Mouse (Mus musculus) liver, embryonic 12.5 days (tissue): ENCODE measurements at regions not wholly inside any gene's neighbourhood (a gene's known extent, or its start where the extent isn't known, plus 50 kb on each side); places are given as distances from the start of the nearest gene placed in this dataset.
"Not testable (repeated sequence)": the region's sequence is repeated elsewhere in the genome, so short reads cannot be mapped to it uniquely, and the experiment has no call there.

ENCODE experiments used
- ATAC-seq: fragments of 200-750 bp; cut with Nextera tagmentation; 2 replicates; pipeline ENCODE4 v1.8.0; 2017; ENCODE audit warnings: moderate number of reproducible peaks, mild to moderate bottlenecking, moderate library complexity
- H3K27ac ChIP-seq: fragments of 300-500 bp; sonication (generic); 2 replicates; pipeline ENCODE4 v1.5.1; 2016; ENCODE audit warnings: mild to moderate bottlenecking
- H3K27me3 ChIP-seq: fragments of 300-500 bp; sonication (generic); replicated peaks from 2 replicates; pipeline ENCODE4 v1.6.1; 2016; ENCODE audit warnings: mild to moderate bottlenecking, moderate library complexity
- H3K36me3 ChIP-seq: fragments of 300-500 bp; sonication (generic); 2 replicates; pipeline ENCODE4 v1.6.1; 2016; ENCODE audit warnings: mild to moderate bottlenecking, moderate library complexity
- H3K4me1 ChIP-seq: fragments of 300-500 bp; sonication (generic); 2 replicates; pipeline ENCODE4 v1.6.1; 2016
- H3K4me2 ChIP-seq: fragments of 300-500 bp; sonication (generic); 2 replicates; pipeline ENCODE4 v1.6.1; 2016; ENCODE audit warnings: mild to moderate bottlenecking, moderate library complexity
- H3K4me3 ChIP-seq: fragments of 300-500 bp; sonication (generic); 2 replicates; pipeline ENCODE4 v1.5.1; 2016; ENCODE audit warnings: mild to moderate bottlenecking, moderate library complexity
- H3K9ac ChIP-seq: fragments of 300-500 bp; sonication (generic); 2 replicates; pipeline ENCODE4 v1.6.1; 2016; ENCODE audit warnings: mild to moderate bottlenecking, moderate library complexity
- H3K9me3 ChIP-seq: fragments of 300-500 bp; sonication (generic); replicated peaks from 2 replicates; pipeline ENCODE4 v1.6.1; 2016; ENCODE audit warnings: mild to moderate bottlenecking, moderate library complexity
- WGBS: fragments of 180-500 bp; shearing (Covaris S2); methylation state at CpG from one replicate; pipeline ENCODE4 v1.1.7; 2016; ENCODE audit not compliant: insufficient replicate concordance; 5-methylcytosine and 5-hydroxymethylcytosine counted together

GRCm38 (mm10) chr13:19300320-19301011, 95.1 kb downstream of the Stard3nl start:
- not testable (repeated sequence) for H3K27ac ChIP-seq, H3K4me2 ChIP-seq, H3K4me1 ChIP-seq, H3K36me3 ChIP-seq, ATAC-seq, H3K9ac ChIP-seq, H3K9me3 ChIP-seq, H3K4me3 ChIP-seq, H3K27me3 ChIP-seq
- WGBS, result 70% methylated on average over 9 of the region's 9 CpGs

DNA sequence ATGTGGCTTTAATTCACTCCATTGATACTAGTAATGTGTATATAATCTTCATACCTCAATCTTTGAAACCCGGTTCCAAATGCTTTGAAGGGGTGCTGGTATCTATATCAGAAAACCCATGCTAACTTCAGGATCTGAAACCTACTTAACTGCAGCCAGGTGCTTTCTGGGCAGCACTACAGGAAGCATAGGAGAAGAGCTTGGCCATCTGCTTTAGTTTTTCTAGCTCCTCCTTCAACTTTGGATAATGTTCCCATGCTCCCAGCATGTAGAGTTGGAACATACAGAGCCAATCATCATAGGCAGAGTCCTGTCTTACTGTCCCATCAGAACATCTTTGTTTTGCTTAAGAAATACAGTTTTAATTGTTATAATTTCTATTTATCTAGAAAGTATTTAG, 99.3 kb downstream of the Stard3nl start:
- Histone ChIP-seq H3K4me2 (no peak overlapping the region), H3K9me3 (no peaks in the 10 kb centered on the region), H3K9ac (no peak overlapping the region), H3K27me3 (no peaks in the 10 kb centered on the region), H3K36me3 (no peaks in the 10 kb centered on the region), H3K27ac (no peak overlapping the region), H3K4me3 (no peak overlapping the region), H3K4me1 (no peaks in the 10 kb centered on the region)
- 63% methylated on average over 1 of the region's 1 CpGs for WGBS
- ATAC-seq, result no peak

DNA sequence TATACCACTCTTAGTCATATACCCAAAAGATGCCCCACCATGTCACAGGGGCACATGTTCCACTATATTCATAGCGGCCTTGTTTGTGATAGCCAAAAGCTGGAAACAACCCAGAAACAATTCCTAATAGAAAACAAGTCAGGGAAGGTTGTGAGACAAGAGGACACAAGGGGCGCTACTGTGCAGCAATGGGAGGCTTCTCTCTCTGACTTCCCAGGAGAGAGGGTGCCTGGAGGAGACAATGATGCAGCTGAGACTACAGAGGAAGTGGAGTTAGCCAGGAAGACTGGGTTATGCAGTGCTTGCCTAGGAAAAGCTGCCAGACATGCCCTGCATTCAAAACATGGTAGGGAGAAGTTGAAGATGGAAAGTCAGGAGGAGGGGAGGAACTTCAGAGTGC, 102.6 kb downstream of the Stard3nl start:
- no peak overlapping the region for H3K4me3 ChIP-seq
- H3K27me3 ChIP-seq, result no peaks in the 10 kb centered on the region
- no peak overlapping the region for H3K4me2 ChIP-seq
- no peak for ATAC-seq
- H3K36me3 ChIP-seq, result no peaks in the 10 kb centered on the region
- H3K4me1 ChIP-seq, result no peaks in the 10 kb centered on the region
- H3K27ac ChIP-seq, result no peak overlapping the region
- WGBS, result 36% methylated on average over 2 of the region's 2 CpGs
- H3K9ac ChIP-seq, result no peak overlapping the region
- H3K9me3 ChIP-seq, result no peaks in the 10 kb centered on the region

GRCm38 (mm10) chr13:19283161-19283560, 112.4 kb downstream of the Stard3nl start:
- 41% methylated on average over 1 of the region's 1 CpGs for WGBS
- Histone ChIP-seq H3K4me1 (no peaks in the 10 kb centered on the region), H3K9ac (no peak overlapping the region), H3K9me3 (no peaks in the 10 kb centered on the region), H3K36me3 (no peaks in the 10 kb centered on the region), H3K27ac (no peak overlapping the region), H3K4me2 (no peak overlapping the region), H3K27me3 (no peaks in the 10 kb centered on the region), H3K4me3 (no peak overlapping the region)
- no peak for ATAC-seq

- not testable (repeated sequence) for H3K9me3 ChIP-seq, H3K27ac ChIP-seq, ATAC-seq, H3K4me2 ChIP-seq, H3K36me3 ChIP-seq, H3K27me3 ChIP-seq, H3K4me3 ChIP-seq, H3K4me1 ChIP-seq, H3K9ac ChIP-seq
- WGBS, result 77% methylated on average over 6 of the region's 6 CpGs
Observed at GRCm38 (mm10) chr13:19272548-19273295, 122.9 kb downstream of the Stard3nl start.

GRCm38 (mm10) chr13:19264996-19265395, 130.6 kb downstream of the Stard3nl start:
- not testable (repeated sequence) for ATAC-seq
- 62% methylated on average over 12 of the region's 12 CpGs for WGBS

GRCm38 (mm10) chr13:19246558-19246957, 149.0 kb downstream of the Stard3nl start:
- not testable (repeated sequence) for H3K9ac ChIP-seq

More at GRCm38 (mm10) chr13:19264996-19265395, 130.6 kb downstream of the Stard3nl start:
- not testable (repeated sequence) for H3K27me3 ChIP-seq, H3K4me1 ChIP-seq, H3K36me3 ChIP-seq, H3K9ac ChIP-seq, H3K4me2 ChIP-seq, H3K27ac ChIP-seq, H3K9me3 ChIP-seq, H3K4me3 ChIP-seq

DNA sequence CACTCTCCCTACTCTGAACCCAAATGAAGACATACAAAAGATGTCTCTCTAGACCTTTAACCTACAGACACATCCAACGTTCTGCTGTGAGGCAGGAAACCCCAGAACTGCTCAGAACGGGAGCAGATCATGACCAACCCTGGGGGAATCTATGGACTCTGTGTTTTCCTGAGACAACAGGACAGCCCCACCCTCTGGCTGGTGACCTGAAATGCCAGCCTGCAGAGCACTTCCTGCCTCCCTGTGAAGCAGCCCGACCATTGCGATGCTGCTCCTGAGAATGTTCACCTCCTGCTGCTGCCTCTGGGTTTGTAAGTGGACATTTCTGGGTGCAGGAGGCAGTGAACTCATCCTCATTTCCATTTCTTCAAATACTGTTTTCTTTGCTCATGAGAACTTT, 153.0 kb downstream of the Stard3nl start:
- H3K9me3 ChIP-seq, ATAC-seq, H3K27ac ChIP-seq, H3K27me3 ChIP-seq, H3K9ac ChIP-seq, H3K4me3 ChIP-seq, H3K36me3 ChIP-seq, H3K4me2 ChIP-seq, H3K4me1 ChIP-seq: not testable (repeated sequence)
- WGBS, result 29% methylated on average over 4 of the region's 4 CpGs

More at GRCm38 (mm10) chr13:19246558-19246957, 149.0 kb downstream of the Stard3nl start:
- H3K4me1 ChIP-seq, H3K36me3 ChIP-seq, H3K4me2 ChIP-seq, H3K27ac ChIP-seq, H3K27me3 ChIP-seq, H3K4me3 ChIP-seq, ATAC-seq, H3K9me3 ChIP-seq: not testable (repeated sequence)
- 48% methylated on average over 6 of the region's 7 CpGs for WGBS

- peak; percentile 54; the same call in 1 of the 2 replicates for ATAC-seq
Observed at GRCm38 (mm10) chr13:19236340-19236739, 159.3 kb downstream of the Stard3nl start.

GRCm38 (mm10) chr13:19234700-19235374, 160.8 kb downstream of the Stard3nl start:
- peak; percentile 42; the same call in 1 of the 2 replicates for ATAC-seq
- no peak overlapping the region for H3K4me2 ChIP-seq
- H3K27ac ChIP-seq, result no peak overlapping the region
- no peaks in the 10 kb centered on the region for H3K9me3 ChIP-seq
- no peaks in the 10 kb centered on the region for H3K36me3 ChIP-seq
- WGBS, result 36% methylated on average over 5 of the region's 5 CpGs
- no peaks in the 10 kb centered on the region for H3K27me3 ChIP-seq
- no peak overlapping the region for H3K9ac ChIP-seq
- H3K4me3 ChIP-seq, result no peak overlapping the region
- peaks cover 7% of the 10 kb centered on the region; the same call in 1 of the 2 replicates for H3K4me1 ChIP-seq

More at GRCm38 (mm10) chr13:19236340-19236739, 159.3 kb downstream of the Stard3nl start:
- H3K36me3 ChIP-seq, result no peaks in the 10 kb centered on the region
- H3K9ac ChIP-seq, result no peak overlapping the region
- no peaks in the 10 kb centered on the region for H3K27me3 ChIP-seq
- H3K9me3 ChIP-seq, result no peaks in the 10 kb centered on the region
- no peak overlapping the region for H3K27ac ChIP-seq
- H3K4me2 ChIP-seq, result no peak overlapping the region
- no peak overlapping the region for H3K4me3 ChIP-seq
- H3K4me1 ChIP-seq, result peaks cover 7% of the 10 kb centered on the region; the same call in 1 of the 2 replicates

DNA sequence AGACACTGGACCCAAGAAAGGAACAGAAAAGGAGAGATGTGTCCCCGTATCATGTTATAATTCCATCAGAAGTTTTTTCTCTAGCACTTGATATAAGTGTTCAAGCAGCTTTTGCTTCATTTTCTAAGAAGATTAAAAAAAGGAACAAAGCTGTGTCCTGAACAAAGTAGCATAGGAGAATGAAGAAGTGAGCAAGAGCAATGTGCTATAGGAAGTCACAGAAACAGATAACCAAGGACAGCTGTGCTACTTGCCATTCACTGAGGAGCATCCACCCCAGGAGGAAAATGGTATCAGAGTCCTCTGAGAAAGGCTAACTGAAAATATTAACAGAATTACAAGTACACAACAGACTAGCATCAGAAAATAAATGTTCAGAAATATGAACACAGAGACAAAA, 175.6 kb downstream of the Stard3nl start:
- not testable (repeated sequence) for H3K27me3 ChIP-seq, H3K4me1 ChIP-seq, H3K4me3 ChIP-seq, H3K9me3 ChIP-seq, H3K9ac ChIP-seq, ATAC-seq, H3K4me2 ChIP-seq, H3K36me3 ChIP-seq, H3K27ac ChIP-seq
- WGBS, result 82% methylated on average over 1 of the region's 1 CpGs

DNA sequence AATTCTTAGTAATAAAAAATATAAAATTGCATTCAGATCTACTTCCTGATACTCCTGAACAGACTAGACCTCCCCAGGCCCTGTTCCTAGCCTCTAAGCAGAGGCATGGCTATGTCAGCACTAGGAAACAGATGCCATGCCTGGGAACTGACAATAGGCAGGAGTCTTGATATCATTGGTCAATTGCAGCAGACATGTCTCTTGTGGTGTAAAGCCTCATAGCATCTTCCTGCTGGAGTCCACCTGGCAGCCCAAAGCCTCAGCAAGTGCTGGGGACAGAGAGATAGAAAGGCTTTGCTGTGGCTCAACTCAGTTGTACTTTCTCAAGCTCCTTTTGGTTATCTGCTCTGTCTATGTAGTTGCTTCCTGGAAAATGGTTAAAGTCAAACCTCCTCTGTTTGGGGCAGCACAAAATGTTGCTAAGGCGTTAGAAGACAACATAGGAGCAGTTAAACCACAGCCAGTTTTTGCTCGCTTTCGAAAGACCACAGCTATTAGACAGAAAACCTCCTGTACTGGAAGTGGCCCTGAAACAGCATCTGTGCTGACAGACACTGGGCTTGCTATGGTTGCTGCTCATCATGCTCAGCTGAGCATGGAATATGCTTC, 176.1 kb downstream of the Stard3nl start:
- not testable (repeated sequence) for H3K27ac ChIP-seq, H3K27me3 ChIP-seq, H3K4me2 ChIP-seq, H3K9ac ChIP-seq, H3K4me1 ChIP-seq, H3K4me3 ChIP-seq, H3K9me3 ChIP-seq, H3K36me3 ChIP-seq, ATAC-seq
- WGBS, result 40% methylated on average over 3 of the region's 3 CpGs
